Mouse (Mus musculus) layer of hippocampus, adult 2 months (tissue): ENCODE results near the gene Pak6. TPM values are rescaled to one million over a fixed set of nuclear protein-coding genes. Genes with fewer than 3 reads are reported as not detected.
A peak's percentile ranks its signal among the peaks of the same experiment; 100 is the strongest.

Experiments used
- DNase-seq, 2 experiments: peaks; one replicate each; pipeline ENCODE4 v3.0.0; 2022; ENCODE audit warnings: low spot score in 2 of 2
- H3K27ac ChIP-seq: fragments of 200-600 bp; 2 replicates; pipeline ENCODE4 v1.8.1; 2022
- H3K4me3 ChIP-seq: fragments of 200-600 bp; 2 replicates; pipeline ENCODE4 v1.8.1; 2022; ENCODE audit warnings: mild to moderate bottlenecking
- CTCF ChIP-seq: fragments of 200-600 bp; conservative IDR thresholded peaks from 2 replicates; pipeline ENCODE4 v1.8.1; 2022; ENCODE audit warnings: antibody characterized with exemption, mild to moderate bottlenecking, moderate library complexity
- total RNA-seq, 2 experiments: library from RNA; stranded (reverse); gene quantifications; 2 replicates each; pipeline ENCODE4 v1.2.3; 2021

The Pak6 gene
- total RNA-seq, 2 experiments from 2014 or later = 57.5 to 65.7 TPM

- TF ChIP-seq CTCF = no peak
- no peak overlapping the region for H3K27ac ChIP-seq
- no peak for DNase-seq
These were observed 46.6 kb downstream of the Pak6 start for GRCm38 (mm10) chr2:118709655-118710221.

GRCm38 (mm10) chr2:118711038-118711494 is 48.0 kb downstream of the Pak6 start:
- H3K4me3 ChIP-seq = peak overlapping the region; percentile 45
- H3K27ac ChIP-seq = peak overlapping the region; percentile 14; the same call in 1 of the 2 replicates
- no peak for DNase-seq
- TF ChIP-seq CTCF = no peak

More at GRCm38 (mm10) chr2:118709655-118710221, 46.6 kb downstream of the Pak6 start:
- H3K4me3 ChIP-seq = no peak overlapping the region

GRCm38 (mm10) chr2:118713631-118714030 is 50.5 kb downstream of the Pak6 start:
- DNase-seq = no peak
- no peak overlapping the region for H3K4me3 ChIP-seq
- no peak for TF ChIP-seq CTCF
- peak overlapping the region; percentile 84; the same call in 1 of the 2 replicates for H3K27ac ChIP-seq

GRCm38 (mm10) chr2:118714230-118714629 is 51.1 kb downstream of the Pak6 start:
- no peak for TF ChIP-seq CTCF
- peak; percentile 58 to 84 for DNase-seq
- Histone ChIP-seq H3K4me3 (no peak overlapping the region), H3K27ac (peak overlapping the region; percentile 84)

- Histone ChIP-seq H3K27ac (no peak overlapping the region), H3K4me3 (no peak overlapping the region)
- TF ChIP-seq CTCF = no peak
- DNase-seq = no peak
These were observed 53.6 kb downstream of the Pak6 start for GRCm38 (mm10) chr2:118716677-118717076.

GRCm38 (mm10) chr2:118723693-118724486 is 60.8 kb downstream of the Pak6 start:
- no peak for TF ChIP-seq CTCF
- Histone ChIP-seq H3K27ac (no peak overlapping the region), H3K4me3 (no peak overlapping the region)
- DNase-seq = no peak

- H3K27ac ChIP-seq = no peak overlapping the region
- TF ChIP-seq CTCF = no peak
- no peak overlapping the region for H3K4me3 ChIP-seq
- no peak for DNase-seq
These were observed 62.4 kb downstream of the Pak6 start for GRCm38 (mm10) chr2:118725511-118725910.

- no peak for DNase-seq
- no peak for TF ChIP-seq CTCF
- H3K27ac ChIP-seq = no peak overlapping the region
- H3K4me3 ChIP-seq = no peak overlapping the region
These were observed 63.8 kb downstream of the Pak6 start for GRCm38 (mm10) chr2:118726873-118727272.

GRCm38 (mm10) chr2:118727911-118728310 is 64.8 kb downstream of the Pak6 start:
- no peak for DNase-seq
- no peak for TF ChIP-seq CTCF
- Histone ChIP-seq H3K27ac (no peak overlapping the region), H3K4me3 (no peak overlapping the region)

GRCm38 (mm10) chr2:118728337-118728736 is 65.2 kb downstream of the Pak6 start, which contains the start of gene Plcb2:
Gene Plcb2 (minus strand): TSS chr2:118728438.
- no peak for DNase-seq
- H3K4me3 ChIP-seq = no peak within 1 kb of the TSS
- no peak for TF ChIP-seq CTCF
- no peak within 1 kb of the TSS for H3K27ac ChIP-seq

- no peak for DNase-seq
- H3K27ac ChIP-seq = no peak overlapping the region
- no peak overlapping the region for H3K4me3 ChIP-seq
- no peak for TF ChIP-seq CTCF
These were observed 66.1 kb downstream of the Pak6 start for GRCm38 (mm10) chr2:118729194-118729593.

- DNase-seq = no peak
- no peak for TF ChIP-seq CTCF
- Histone ChIP-seq H3K4me3 (no peak overlapping the region), H3K27ac (no peak overlapping the region)
These were observed 66.9 kb downstream of the Pak6 start for GRCm38 (mm10) chr2:118729816-118730621.

GRCm38 (mm10) chr2:118730622-118730915 is 67.5 kb downstream of the Pak6 start:
- DNase-seq = peak; percentile 79
- no peak overlapping the region for H3K4me3 ChIP-seq
- peak; percentile 91 for TF ChIP-seq CTCF
- no peak overlapping the region for H3K27ac ChIP-seq
